Mouse (Mus musculus): Measurements from ENCODE around the gene Nosip. TPM values are rescaled to one million over a fixed set of nuclear protein-coding genes. Genes with fewer than 3 reads are reported as not detected.
"Not testable (repeated sequence)": the region's sequence is repeated elsewhere in the genome, so short reads cannot be mapped to it uniquely, and the experiment has no call there.

Nosip gene
- total and polyA plus RNA-seq, 2 experiments from 2014 or later = 21.5 to 38.2 TPM

DNA sequence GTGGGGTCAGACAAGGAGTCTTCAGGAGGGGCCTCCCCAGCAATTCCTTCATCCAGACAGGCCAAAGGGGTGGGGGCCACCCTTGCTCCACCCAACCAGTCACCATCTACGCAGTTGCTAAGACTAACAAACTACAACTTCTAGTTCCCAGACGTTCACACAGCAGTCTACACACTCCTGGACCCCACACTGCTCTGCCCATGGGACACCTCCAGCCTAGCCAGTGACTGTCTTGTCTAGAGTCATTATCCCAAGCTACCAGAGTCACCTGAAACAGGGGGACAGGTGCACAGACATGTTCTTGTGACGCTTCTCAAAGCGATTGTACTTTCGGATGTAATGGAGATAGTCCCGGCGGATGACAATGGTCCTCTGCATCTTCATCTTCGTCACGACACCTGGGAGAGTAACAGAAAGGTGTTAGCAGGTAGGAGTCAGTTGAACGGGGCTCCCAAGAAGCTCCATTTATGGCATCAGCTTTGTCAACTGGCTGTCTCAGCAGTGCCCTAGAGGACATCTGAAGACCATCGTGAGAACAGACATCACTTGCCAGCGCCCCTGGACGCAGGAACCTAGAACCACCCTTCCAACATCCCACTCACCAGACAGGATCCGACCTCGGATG is 60.4 kb downstream of the Nosip start:
- Histone ChIP-seq H3K36me3 (replicated peaks; ENCODE audit: control insufficient read depth, insufficient read depth, low read length) (peaks cover 63% of the 10 kb centered on the region), H3K4me2 (ENCODE audit: low read depth, low read length) (peak overlapping the region; percentile 96), H3K4me1 (ENCODE audit: control insufficient read depth, insufficient read depth) (peaks cover 23% of the 10 kb centered on the region), H3K27me3 (ENCODE audit: control insufficient read depth, insufficient read depth, low read length) (no peaks in the 10 kb centered on the region), H3K4me3 (ENCODE audit: low read depth, low read length) (peak overlapping the region; percentile 82; the same call in 1 of the 2 replicates), H3K27ac (ENCODE audit: low read depth) (peak overlapping the region; percentile 89; the same call in 1 of the 2 replicates), H3K9me3 (replicated peaks; ENCODE audit: control insufficient read depth, low read length) (no peaks in the 10 kb centered on the region), H3K9ac (replicated peaks; ENCODE audit: low read depth, low read length) (peak overlapping the region; percentile 93; the same call in 1 of the 2 replicates)
- TF ChIP-seq EP300 (IDR thresholded peaks at IDR 0.05; ENCODE audit: low read depth) (no peak), CTCF (IDR thresholded peaks at IDR 0.05; ENCODE audit: low read depth) (no peak)
- DNase-seq (ENCODE audit: low spot score) (no peak), ATAC-seq (ENCODE audit: insufficient read depth, low read depth) (no peak)
- WGBS = 81% methylated on average over 15 of the region's 15 CpGs

GRCm38 (mm10) chr7:45123186-45123570 is 60.9 kb downstream of the Nosip start:
- TF ChIP-seq CTCF (IDR thresholded peaks at IDR 0.05; ENCODE audit: low read depth) (no peak), EP300 (IDR thresholded peaks at IDR 0.05; ENCODE audit: low read depth) (no peak)
- peak overlapping the region; percentile 93 for H3K9ac ChIP-seq (replicated peaks; ENCODE audit: low read depth, low read length)
- H3K4me1 ChIP-seq (ENCODE audit: control insufficient read depth, insufficient read depth) = peaks cover 24% of the 10 kb centered on the region
- ATAC-seq (ENCODE audit: insufficient read depth, low read depth) = no peak
- H3K9me3 ChIP-seq (replicated peaks; ENCODE audit: control insufficient read depth, low read length) = no peaks in the 10 kb centered on the region
- H3K27ac ChIP-seq (ENCODE audit: low read depth) = peak overlapping the region; percentile 89
- 18% methylated on average over 12 of the region's 12 CpGs for WGBS
- peak overlapping the region; percentile 82 for H3K4me3 ChIP-seq (ENCODE audit: low read depth, low read length)
- no peak for DNase-seq (ENCODE audit: low spot score)
- H3K4me2 ChIP-seq (ENCODE audit: low read depth, low read length) = peak overlapping the region; percentile 96
- no peaks in the 10 kb centered on the region for H3K27me3 ChIP-seq (ENCODE audit: control insufficient read depth, insufficient read depth, low read length)
- peaks cover 63% of the 10 kb centered on the region for H3K36me3 ChIP-seq (replicated peaks; ENCODE audit: control insufficient read depth, insufficient read depth, low read length)

GRCm38 (mm10) chr7:45124224-45125143 is 62.3 kb downstream of the Nosip start, which contains the start of gene Rps11:
Gene Rps11, minus strand, starts transcription at chr7:45124439.
- peaks cover 28% of the 10 kb centered on the region for H3K4me1 ChIP-seq (ENCODE audit: control insufficient read depth, insufficient read depth)
- ATAC-seq (ENCODE audit: insufficient read depth, low read depth) = peak; percentile 79
- H3K27me3 ChIP-seq (ENCODE audit: control insufficient read depth, insufficient read depth, low read length) = no peaks in the 10 kb centered on the region
- peak within 1 kb of the TSS; percentile 89 for H3K27ac ChIP-seq (ENCODE audit: low read depth)
- peak; percentile 99 for DNase-seq (ENCODE audit: low spot score)
- TF ChIP-seq CTCF (IDR thresholded peaks at IDR 0.05; ENCODE audit: low read depth) (no peak), EP300 (IDR thresholded peaks at IDR 0.05; ENCODE audit: low read depth) (peak; percentile 93)
- H3K9me3 ChIP-seq (replicated peaks; ENCODE audit: control insufficient read depth, low read length) = no peaks in the 10 kb centered on the region
- H3K4me3 ChIP-seq (ENCODE audit: low read depth, low read length) = peak within 1 kb of the TSS; percentile 82
- peak within 1 kb of the TSS; percentile 93 for H3K9ac ChIP-seq (replicated peaks; ENCODE audit: low read depth, low read length)
- H3K36me3 ChIP-seq (replicated peaks; ENCODE audit: control insufficient read depth, insufficient read depth, low read length) = peaks cover 58% of the 10 kb centered on the region
- peak within 1 kb of the TSS; percentile 96 for H3K4me2 ChIP-seq (ENCODE audit: low read depth, low read length)
- WGBS = 1% methylated on average over 59 of the region's 59 CpGs

- no peak overlapping the region for H3K4me3 ChIP-seq (ENCODE audit: low read depth, low read length)
- H3K27ac ChIP-seq (ENCODE audit: low read depth) = peak overlapping the region; percentile 73
- DNase-seq (ENCODE audit: low spot score) (no peak), ATAC-seq (ENCODE audit: insufficient read depth, low read depth) (no peak)
- TF ChIP-seq CTCF (IDR thresholded peaks at IDR 0.05; ENCODE audit: low read depth) = no peak
- no peak for TF ChIP-seq EP300 (IDR thresholded peaks at IDR 0.05; ENCODE audit: low read depth)
- no peaks in the 10 kb centered on the region for H3K9me3 ChIP-seq (replicated peaks; ENCODE audit: control insufficient read depth, low read length)
- peaks cover 51% of the 10 kb centered on the region for H3K36me3 ChIP-seq (replicated peaks; ENCODE audit: control insufficient read depth, insufficient read depth, low read length)
- H3K27me3 ChIP-seq (ENCODE audit: control insufficient read depth, insufficient read depth, low read length) = no peaks in the 10 kb centered on the region
- peaks cover 32% of the 10 kb centered on the region for H3K4me1 ChIP-seq (ENCODE audit: control insufficient read depth, insufficient read depth)
- WGBS = 40% methylated on average over 7 of the region's 7 CpGs
- no peak overlapping the region for H3K9ac ChIP-seq (replicated peaks; ENCODE audit: low read depth, low read length)
- no peak overlapping the region for H3K4me2 ChIP-seq (ENCODE audit: low read depth, low read length)
These were observed 62.9 kb downstream of the Nosip start for GRCm38 (mm10) chr7:45125144-45125600.

GRCm38 (mm10) chr7:45125649-45126048 is 63.4 kb downstream of the Nosip start:
- H3K9ac ChIP-seq (replicated peaks; ENCODE audit: low read depth, low read length); H3K27me3 ChIP-seq (ENCODE audit: control insufficient read depth, insufficient read depth, low read length); H3K4me3 ChIP-seq (ENCODE audit: low read depth, low read length); DNase-seq (ENCODE audit: low spot score); ATAC-seq (ENCODE audit: insufficient read depth, low read depth); H3K4me2 ChIP-seq (ENCODE audit: low read depth, low read length); H3K9me3 ChIP-seq (replicated peaks; ENCODE audit: control insufficient read depth, low read length); H3K27ac ChIP-seq (ENCODE audit: low read depth): not testable (repeated sequence)
- H3K36me3 ChIP-seq (replicated peaks; ENCODE audit: control insufficient read depth, insufficient read depth, low read length) = peaks cover 46% of the 10 kb centered on the region
- H3K4me1 ChIP-seq (ENCODE audit: control insufficient read depth, insufficient read depth) = peaks cover 32% of the 10 kb centered on the region
- 70% methylated on average over 5 of the region's 5 CpGs for WGBS
